Mouse (Mus musculus) liver, adult 2 months (tissue): ENCODE data around the gene Glo1.

Source experiments
- CTCF ChIP-seq: fragments of 200-500 bp; IDR thresholded peaks from 2 replicates; pipeline ENCODE4 v1.5.1; 2011; ENCODE audit warnings: low read depth, low read length, control low read depth
- POLR2A ChIP-seq: fragments of 200-500 bp; IDR thresholded peaks from 2 replicates; pipeline ENCODE4 v1.6.1; 2011; ENCODE audit warnings: low read length, control low read depth; ENCODE audit not compliant: insufficient read depth; ENCODE audit errors: extremely low read depth

GRCm38 (mm10) chr17:30605001-30605400, 21.7 kb downstream of the Glo1 start:
- TF ChIP-seq CTCF (no peak), POLR2A (no peak)
